Mouse (Mus musculus): Measurements from ENCODE around the gene Hip1.
A peak's percentile ranks its signal among the peaks of the same experiment; 100 is the strongest.

Hip1 gene

GRCm38 (mm10) chr5:135442430-135442829, 102.5 kb downstream of the Hip1 start:
- DNase-seq (ENCODE audit: low spot score), result no peak

- DNase-seq (ENCODE audit: low spot score), result no peak
Observed at GRCm38 (mm10) chr5:135435039-135435438, 109.9 kb downstream of the Hip1 start.

GRCm38 (mm10) chr5:135433861-135434260, 111.1 kb downstream of the Hip1 start:
- DNase-seq (ENCODE audit: low spot score), result no peak

GRCm38 (mm10) chr5:135431111-135431510, 113.8 kb downstream of the Hip1 start:
- no peak for DNase-seq (ENCODE audit: low spot score)

GRCm38 (mm10) chr5:135428786-135429185, 116.1 kb downstream of the Hip1 start:
- no peak for DNase-seq (ENCODE audit: low spot score)

- no peak for DNase-seq (ENCODE audit: low spot score)
Observed at GRCm38 (mm10) chr5:135410266-135410665, 134.7 kb downstream of the Hip1 start.

GRCm38 (mm10) chr5:135408114-135408513, 136.8 kb downstream of the Hip1 start:
- no peak for DNase-seq (ENCODE audit: low spot score)

GRCm38 (mm10) chr5:135405437-135405836, 139.5 kb downstream of the Hip1 start:
- DNase-seq (ENCODE audit: low spot score), result no peak

- no peak for DNase-seq (ENCODE audit: low spot score)
Observed at GRCm38 (mm10) chr5:135404623-135405022, 140.3 kb downstream of the Hip1 start.

- peak; percentile 78 for DNase-seq (ENCODE audit: low spot score)
Observed at GRCm38 (mm10) chr5:135400244-135400643, 144.7 kb downstream of the Hip1 start.

- no peak for DNase-seq (ENCODE audit: low spot score)
Observed at GRCm38 (mm10) chr5:135399382-135399781, 145.5 kb downstream of the Hip1 start.

GRCm38 (mm10) chr5:135395826-135396225, 149.1 kb downstream of the Hip1 start:
- no peak for DNase-seq (ENCODE audit: low spot score)

GRCm38 (mm10) chr5:135394004-135394823, 150.7 kb downstream of the Hip1 start, which contains the start of gene Pom121:
Pom121 (minus strand) TSS chr5:135394546.
- peak; percentile 84 for DNase-seq (ENCODE audit: low spot score)

- DNase-seq (ENCODE audit: low spot score), result no peak
Observed at GRCm38 (mm10) chr5:135383771-135384170, 161.1 kb downstream of the Hip1 start.

GRCm38 (mm10) chr5:135382746-135383145, 162.2 kb downstream of the Hip1 start:
- no peak for DNase-seq (ENCODE audit: low spot score)

GRCm38 (mm10) chr5:135381356-135381925, 163.5 kb downstream of the Hip1 start:
- DNase-seq (ENCODE audit: low spot score), result no peak

- DNase-seq (ENCODE audit: low spot score), result no peak
Observed at GRCm38 (mm10) chr5:135380681-135381080, 164.2 kb downstream of the Hip1 start.

GRCm38 (mm10) chr5:135376341-135376740, 168.6 kb downstream of the Hip1 start:
- DNase-seq (ENCODE audit: low spot score), result no peak

- peak; percentile 46 for DNase-seq (ENCODE audit: low spot score)
Observed at GRCm38 (mm10) chr5:135375167-135375566, 169.8 kb downstream of the Hip1 start.

GRCm38 (mm10) chr5:135373601-135374000, 171.3 kb downstream of the Hip1 start:
- no peak for DNase-seq (ENCODE audit: low spot score)

GRCm38 (mm10) chr5:135371195-135371594, 173.7 kb downstream of the Hip1 start:
- DNase-seq (ENCODE audit: low spot score), result no peak

GRCm38 (mm10) chr5:135369787-135370654, 174.9 kb downstream of the Hip1 start, which contains the start of gene Nsun5:
Nsun5 (plus strand) TSS chr5:135369953.
- peak; percentile 93 for DNase-seq (ENCODE audit: low spot score)
